Mouse (Mus musculus): ENCODE measurements around the gene Olfr937.

Gene Olfr937

GRCm38 (mm10) chr9:39064851-39065250, at the start of gene Olfr937:
Gene Olfr937 (minus strand): TSS chr9:39064951.
- DNase-seq (ENCODE audit: low read depth, low spot score) = no peak

DNA sequence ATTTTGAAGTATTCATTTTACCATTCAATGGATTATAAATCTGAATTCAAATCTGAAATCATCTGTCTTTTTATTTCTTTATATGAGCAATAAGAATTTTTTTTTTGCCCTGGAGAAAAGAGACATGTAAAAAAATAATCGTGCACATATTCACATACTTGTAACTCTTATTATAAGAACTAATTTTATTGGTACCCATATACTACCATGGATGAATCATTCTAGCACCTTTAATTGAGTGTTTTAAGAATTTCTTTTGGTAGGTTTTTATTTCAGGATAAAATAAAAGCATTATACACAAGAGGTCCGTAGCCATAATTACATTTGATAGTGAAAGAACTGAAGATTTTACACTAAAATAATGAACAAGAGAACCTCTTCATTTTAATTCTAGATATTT, 14.0 kb upstream of the Olfr937 start, which contains the start of gene Olfr938:
Gene Olfr938 (minus strand): TSS at position 101 of the 400 bp plus-strand sequence.
- no peak for DNase-seq (ENCODE audit: low read depth, low spot score)

DNA sequence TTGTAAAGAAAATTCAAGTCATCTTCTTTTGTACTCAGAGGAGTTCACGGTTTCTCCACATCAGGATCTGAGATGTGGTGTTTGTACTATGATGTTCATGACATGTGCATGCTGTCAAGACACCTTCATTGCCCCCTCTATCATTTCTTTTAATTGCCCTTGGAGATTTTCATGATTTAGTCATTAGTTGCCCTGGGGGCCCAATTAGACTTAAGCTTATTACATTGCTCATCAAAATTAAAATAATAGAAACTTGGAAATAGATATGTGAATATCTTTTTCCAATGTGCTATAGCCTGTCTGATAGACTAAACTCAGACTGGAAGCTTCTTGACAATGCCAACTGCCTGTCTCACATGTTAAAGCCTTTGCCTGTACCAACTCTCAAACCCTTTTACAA, 41.5 kb downstream of the Olfr937 start, which contains the start of gene Olfr146:
Gene Olfr146 (minus strand): TSS at position 101 of the 400 bp plus-strand sequence.
- no peak for DNase-seq (ENCODE audit: low read depth, low spot score)

Data from embryo, embryonic 11.5 days (tissue).